Mouse (Mus musculus) heart, embryonic 15.5 days (tissue): ENCODE results near the gene Atxn7l3. TPM values are rescaled to one million over a fixed set of nuclear protein-coding genes. Genes with fewer than 3 reads are reported as not detected.

ENCODE experiments used
- ATAC-seq: fragments of 200-750 bp; cut with Nextera tagmentation; replicated peaks from 2 replicates; pipeline ENCODE4 v1.8.0; 2017; ENCODE audit warnings: low read depth, moderate TSS enrichment; ENCODE audit not compliant: insufficient number of reproducible peaks, insufficient read depth, low FRiP score
- H3K27ac ChIP-seq: fragments of 300-500 bp; sonication (generic); 2 replicates; pipeline ENCODE4 v1.5.1; 2015; ENCODE audit warnings: mild to moderate bottlenecking, inconsistent platforms
- H3K27me3 ChIP-seq: fragments of 300-500 bp; sonication (generic); 2 replicates; pipeline ENCODE4 v1.6.1; 2015; ENCODE audit warnings: inconsistent platforms
- H3K36me3 ChIP-seq: fragments of 300-500 bp; sonication (generic); 2 replicates; pipeline ENCODE4 v1.6.1; 2015; ENCODE audit warnings: mild to moderate bottlenecking, inconsistent platforms
- H3K4me1 ChIP-seq: fragments of 300-500 bp; sonication (generic); replicated peaks from 2 replicates; pipeline ENCODE4 v1.6.1; 2015; ENCODE audit warnings: inconsistent platforms
- H3K4me2 ChIP-seq: fragments of 300-500 bp; sonication (generic); 2 replicates; pipeline ENCODE4 v1.6.1; 2015; ENCODE audit warnings: inconsistent platforms, mild to moderate bottlenecking, moderate library complexity
- H3K4me3 ChIP-seq: fragments of 300-500 bp; sonication (generic); 2 replicates; pipeline ENCODE4 v1.5.1; 2015; ENCODE audit warnings: mild to moderate bottlenecking, inconsistent platforms
- H3K9ac ChIP-seq: fragments of 300-500 bp; sonication (generic); 2 replicates; pipeline ENCODE4 v1.6.1; 2015; ENCODE audit warnings: mild to moderate bottlenecking, inconsistent platforms
- H3K9me3 ChIP-seq: fragments of 300-500 bp; sonication (generic); replicated peaks from 2 replicates; pipeline ENCODE4 v1.6.1; 2016; ENCODE audit warnings: inconsistent platforms
- WGBS: fragments of 180-500 bp; shearing (Covaris S2); methylation state at CpG from one replicate; pipeline ENCODE4 v1.1.7; 2015; ENCODE audit warnings: mixed read lengths; 5-methylcytosine and 5-hydroxymethylcytosine counted together
- polyA plus RNA-seq: library from polyadenylated mRNA; unstranded; fragments of >200 nt; fragmentation: Nextera tagmentation; extraction: Ambion mirVana; gene quantifications from 2 replicates; pipeline ENCODE4 v1.2.1, GENCODE M21; 2015

Atxn7l3 gene
- polyA plus RNA-seq, 1 experiment from 2014 or later, result 6.8 TPM

DNA sequence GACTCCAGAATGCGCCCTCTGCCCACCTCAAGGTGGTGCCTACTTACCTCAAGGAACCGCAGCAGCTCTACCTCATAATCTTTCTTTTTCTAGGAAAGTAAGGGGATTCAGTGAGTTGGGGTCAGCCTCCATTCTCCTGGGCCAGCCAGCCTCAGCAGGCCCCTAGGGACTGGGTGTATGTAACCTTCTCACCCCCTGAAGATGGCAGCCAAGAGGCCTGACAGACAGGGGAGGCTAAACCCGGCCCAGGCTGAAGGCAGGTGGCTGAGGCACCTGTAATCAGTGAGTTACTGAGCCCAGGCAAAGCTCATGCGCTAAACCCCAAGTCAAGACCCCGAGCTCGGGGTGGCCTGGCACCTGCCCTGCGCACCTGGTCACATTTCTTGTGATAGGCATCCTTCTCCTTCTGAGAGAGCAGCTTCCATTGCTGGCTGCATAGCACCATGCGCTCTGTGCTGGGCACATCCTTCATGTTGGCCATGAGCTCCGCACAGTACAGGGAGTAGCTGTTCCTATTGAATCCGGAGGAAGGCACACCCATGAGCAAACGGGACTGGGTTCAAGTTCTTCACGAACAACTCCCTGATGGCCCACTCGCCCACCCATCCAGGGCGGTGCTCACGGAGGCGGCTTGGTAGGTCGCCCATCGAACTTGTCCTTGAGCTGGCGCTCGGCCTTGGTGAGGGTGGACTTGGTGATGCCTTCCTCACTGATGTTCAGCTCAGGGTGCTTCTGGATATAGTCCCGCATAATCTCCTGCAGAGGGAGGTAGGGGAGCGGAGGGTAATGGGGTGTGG, 13.6 kb upstream of the Atxn7l3 start:
- WGBS, result 82% methylated on average over 22 of the region's 22 CpGs
- no peaks in the 10 kb centered on the region for H3K27me3 ChIP-seq
- no peak for ATAC-seq
- H3K4me2 ChIP-seq, result peak overlapping the region; percentile 77
- H3K27ac ChIP-seq, result peak overlapping the region; percentile 74; the same call in 1 of the 2 replicates
- no peaks in the 10 kb centered on the region for H3K9me3 ChIP-seq
- peaks cover 27% of the 10 kb centered on the region for H3K4me1 ChIP-seq
- peak overlapping the region; percentile 51 for H3K4me3 ChIP-seq
- peaks cover 58% of the 10 kb centered on the region for H3K36me3 ChIP-seq
- 0 out of 2 replicates have a peak overlapping the region, but pooled peaks have one; percentile 55 for H3K9ac ChIP-seq

DNA sequence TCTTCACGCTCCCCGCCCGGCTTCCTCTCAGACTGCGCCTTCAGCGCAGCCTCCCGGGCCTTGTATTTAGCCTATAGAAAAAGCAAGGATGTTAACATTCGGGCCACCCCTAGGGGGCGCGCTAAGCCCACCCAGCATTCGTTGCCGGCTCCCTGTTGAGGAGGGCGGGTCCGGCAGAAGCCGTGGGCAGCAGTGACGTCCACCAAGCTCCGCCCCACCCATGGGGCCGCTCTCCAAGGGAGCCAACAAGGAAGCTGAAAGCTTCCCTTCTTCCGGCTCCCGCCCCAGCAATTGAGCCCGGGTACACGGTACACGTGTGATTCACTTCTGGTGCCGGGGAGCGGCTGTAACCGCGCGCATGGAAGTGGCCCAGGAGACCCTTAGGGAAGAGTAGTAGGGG, 12.5 kb upstream of the Atxn7l3 start:
- H3K36me3 ChIP-seq, result peaks cover 50% of the 10 kb centered on the region

GRCm38 (mm10) chr11:102308104-102308503, 11.7 kb upstream of the Atxn7l3 start:
- no peak overlapping the region for H3K4me2 ChIP-seq
- peaks cover 27% of the 10 kb centered on the region for H3K4me1 ChIP-seq
- H3K27ac ChIP-seq, result no peak overlapping the region
- ATAC-seq, result no peak
- WGBS, result 79% methylated on average over 9 of the region's 9 CpGs
- H3K36me3 ChIP-seq, result peaks cover 41% of the 10 kb centered on the region
- H3K9me3 ChIP-seq, result no peaks in the 10 kb centered on the region
- no peaks in the 10 kb centered on the region for H3K27me3 ChIP-seq
- H3K9ac ChIP-seq, result no peak overlapping the region
- H3K4me3 ChIP-seq, result no peak overlapping the region

More for the DNA sequence above, 12.5 kb upstream of the Atxn7l3 start:
- Histone ChIP-seq H3K4me3 (peak overlapping the region; percentile 51), H3K4me1 (peaks cover 27% of the 10 kb centered on the region), H3K27ac (peak overlapping the region; percentile 74), H3K9ac (peak overlapping the region; percentile 55), H3K4me2 (peak overlapping the region; percentile 77), H3K27me3 (no peaks in the 10 kb centered on the region), H3K9me3 (no peaks in the 10 kb centered on the region)
- ATAC-seq, result peak; percentile 94
- under 1% methylated on average over 27 of the region's 27 CpGs for WGBS

DNA sequence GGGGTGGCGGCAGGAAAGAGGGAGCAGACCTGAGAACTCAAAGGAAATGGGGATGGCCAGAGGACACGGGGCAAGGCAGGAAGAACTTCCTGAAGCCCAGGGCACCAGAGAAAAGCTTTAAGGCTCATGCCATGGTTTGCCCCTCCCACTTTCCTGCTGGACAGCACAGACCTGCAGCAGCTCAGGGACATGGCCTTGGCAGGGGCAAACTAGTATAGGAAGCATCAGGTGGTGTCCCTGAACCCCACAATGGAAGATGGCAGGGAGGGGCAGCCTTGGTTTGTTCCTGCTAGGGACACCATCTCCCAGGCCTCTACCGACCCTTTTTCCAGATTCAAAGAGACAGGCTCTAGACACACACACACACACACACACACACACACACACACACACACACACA, 8.9 kb upstream of the Atxn7l3 start:
- no peak overlapping the region for H3K9ac ChIP-seq
- H3K4me1 ChIP-seq, result peaks cover 17% of the 10 kb centered on the region
- H3K27me3 ChIP-seq, result no peaks in the 10 kb centered on the region
- peaks cover 26% of the 10 kb centered on the region for H3K36me3 ChIP-seq
- no peak overlapping the region for H3K4me2 ChIP-seq
- H3K4me3 ChIP-seq, result no peak overlapping the region
- WGBS, result 53% methylated on average over 2 of the region's 3 CpGs
- H3K27ac ChIP-seq, result no peak overlapping the region
- no peaks in the 10 kb centered on the region for H3K9me3 ChIP-seq
- no peak for ATAC-seq

- H3K27me3 ChIP-seq, result no peaks in the 10 kb centered on the region
- WGBS, result 34% methylated on average over 2 of the region's 2 CpGs
These were observed 7.7 kb upstream of the Atxn7l3 start for GRCm38 (mm10) chr11:102304141-102304540.

GRCm38 (mm10) chr11:102299839-102300238, 3.4 kb upstream of the Atxn7l3 start:
- no peaks in the 10 kb centered on the region for H3K27me3 ChIP-seq
- no peak overlapping the region for H3K4me3 ChIP-seq
- 17% methylated on average over 1 of the region's 1 CpGs for WGBS
- H3K36me3 ChIP-seq, result no peaks in the 10 kb centered on the region
- no peaks in the 10 kb centered on the region for H3K9me3 ChIP-seq
- no peak overlapping the region for H3K9ac ChIP-seq
- H3K4me1 ChIP-seq, result peaks cover 16% of the 10 kb centered on the region
- H3K27ac ChIP-seq, result no peak overlapping the region
- no peak overlapping the region for H3K4me2 ChIP-seq
- ATAC-seq, result no peak

More at GRCm38 (mm10) chr11:102304141-102304540, 7.7 kb upstream of the Atxn7l3 start:
- Histone ChIP-seq H3K27ac (no peak overlapping the region), H3K36me3 (peaks cover 23% of the 10 kb centered on the region), H3K4me2 (no peak overlapping the region), H3K9me3 (no peaks in the 10 kb centered on the region), H3K4me3 (no peak overlapping the region), H3K4me1 (peaks cover 5% of the 10 kb centered on the region), H3K9ac (no peak overlapping the region)
- no peak for ATAC-seq

DNA sequence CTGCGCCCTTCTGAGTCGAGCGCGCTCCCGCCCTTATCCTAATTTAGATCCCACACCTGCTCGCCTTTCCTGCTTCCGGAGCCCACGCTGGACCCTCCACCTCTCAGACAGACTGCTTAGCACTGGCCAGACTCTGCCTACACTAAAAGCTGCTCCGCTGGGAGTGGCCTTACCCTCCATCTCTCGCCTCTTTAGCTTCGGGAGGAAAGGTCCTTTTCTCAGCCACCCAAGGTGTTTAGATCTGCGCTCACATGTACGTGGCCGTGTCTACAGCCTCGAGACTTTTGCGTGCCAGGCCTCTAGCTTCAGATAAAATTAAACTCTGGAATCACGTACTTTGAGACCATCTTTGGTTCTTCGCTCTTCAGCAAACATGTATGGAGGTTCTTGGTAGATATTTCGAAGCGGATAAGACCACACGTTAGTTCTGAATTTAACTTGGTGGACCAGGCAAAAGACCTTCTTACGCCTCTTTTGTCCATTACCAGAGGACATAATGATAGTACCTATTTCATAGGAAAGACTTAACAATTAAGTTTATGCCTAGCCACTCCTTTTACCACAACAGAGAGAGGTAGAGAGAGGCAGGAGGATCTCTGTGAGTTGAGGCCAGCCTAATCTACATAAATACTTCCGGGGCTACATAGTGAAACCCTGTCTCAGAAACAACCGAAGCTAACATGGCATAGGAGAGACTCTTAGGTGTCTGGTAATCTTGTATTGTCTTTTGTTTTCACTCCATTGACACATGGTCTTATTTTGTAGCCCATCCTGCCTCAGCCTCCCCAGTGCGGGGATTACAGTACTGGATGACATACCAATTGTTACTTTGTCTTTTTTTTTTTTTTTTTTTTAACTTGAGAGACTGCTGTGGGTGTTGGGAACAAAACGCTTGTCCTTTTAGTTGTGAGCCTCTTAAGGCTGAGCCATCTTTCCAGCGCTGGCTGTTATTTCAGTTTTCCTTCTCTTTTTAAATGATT, 1.4 kb upstream of the Atxn7l3 start:
- H3K9ac ChIP-seq, result peak overlapping the region; percentile 67
- H3K27me3 ChIP-seq, result no peaks in the 10 kb centered on the region
- H3K4me1 ChIP-seq, result peaks cover 27% of the 10 kb centered on the region
- peaks cover 12% of the 10 kb centered on the region for H3K36me3 ChIP-seq
- no peaks in the 10 kb centered on the region for H3K9me3 ChIP-seq
- H3K4me3 ChIP-seq, result peak overlapping the region; percentile 95
- peak overlapping the region; percentile 100 for H3K27ac ChIP-seq
- 20% methylated on average over 27 of the region's 27 CpGs for WGBS
- peak overlapping the region; percentile 82 for H3K4me2 ChIP-seq
- 0 out of 2 replicates have a peak, but pooled peaks have one; percentile 1 for ATAC-seq

DNA sequence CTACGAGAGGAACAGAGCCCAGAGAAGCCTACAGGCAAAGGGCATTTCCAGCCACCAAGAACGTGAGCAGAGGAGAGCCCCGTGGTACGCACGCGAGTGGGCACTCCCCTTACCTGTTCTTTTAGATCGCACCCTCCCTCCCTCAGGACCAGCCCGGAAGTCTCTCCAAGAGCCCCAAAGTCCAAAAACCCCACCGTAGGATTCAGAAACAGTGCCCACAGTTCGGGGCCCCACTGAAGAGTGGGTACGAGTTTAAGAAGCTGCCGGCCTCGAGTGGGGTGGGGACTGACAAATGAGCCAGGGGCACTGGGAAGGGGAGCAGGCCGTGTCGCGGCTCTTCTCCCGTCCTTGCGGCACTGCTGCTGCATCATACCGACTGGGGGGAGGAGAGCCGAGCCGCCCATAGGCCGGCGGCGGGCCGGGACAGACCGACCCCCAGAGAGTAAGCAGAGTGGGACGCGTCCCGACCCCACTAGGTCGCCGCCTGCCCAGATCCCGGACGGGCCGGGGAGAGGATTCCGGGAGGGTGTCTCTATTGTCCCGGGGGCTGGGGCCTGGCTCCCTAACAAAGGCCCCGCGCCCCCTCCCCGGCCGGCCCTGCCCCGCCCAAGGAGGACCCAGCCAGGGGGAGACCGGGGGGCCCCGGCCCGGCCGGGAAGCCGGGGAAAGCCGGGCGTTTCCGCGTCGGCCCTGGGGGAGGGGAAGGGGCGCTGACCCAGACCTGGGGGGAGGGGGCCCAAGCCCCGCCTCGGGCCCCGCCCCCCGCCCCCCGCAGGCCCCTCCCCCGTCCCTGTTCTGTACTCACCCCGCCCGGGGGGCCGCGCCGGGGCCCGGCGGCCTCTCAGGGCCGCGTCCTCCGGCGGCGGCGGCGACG, 596 bp downstream of the Atxn7l3 start:
- Histone ChIP-seq H3K27me3 (no peaks in the 10 kb centered on the region), H3K36me3 (peaks cover 32% of the 10 kb centered on the region), H3K9ac (peak overlapping the region; percentile 92), H3K4me1 (peaks cover 27% of the 10 kb centered on the region), H3K4me2 (peak overlapping the region; percentile 86), H3K9me3 (no peaks in the 10 kb centered on the region), H3K4me3 (peak overlapping the region; percentile 95), H3K27ac (peak overlapping the region; percentile 100)
- under 1% methylated on average over 47 of the region's 73 CpGs for WGBS
- peak; percentile 47 for ATAC-seq

DNA sequence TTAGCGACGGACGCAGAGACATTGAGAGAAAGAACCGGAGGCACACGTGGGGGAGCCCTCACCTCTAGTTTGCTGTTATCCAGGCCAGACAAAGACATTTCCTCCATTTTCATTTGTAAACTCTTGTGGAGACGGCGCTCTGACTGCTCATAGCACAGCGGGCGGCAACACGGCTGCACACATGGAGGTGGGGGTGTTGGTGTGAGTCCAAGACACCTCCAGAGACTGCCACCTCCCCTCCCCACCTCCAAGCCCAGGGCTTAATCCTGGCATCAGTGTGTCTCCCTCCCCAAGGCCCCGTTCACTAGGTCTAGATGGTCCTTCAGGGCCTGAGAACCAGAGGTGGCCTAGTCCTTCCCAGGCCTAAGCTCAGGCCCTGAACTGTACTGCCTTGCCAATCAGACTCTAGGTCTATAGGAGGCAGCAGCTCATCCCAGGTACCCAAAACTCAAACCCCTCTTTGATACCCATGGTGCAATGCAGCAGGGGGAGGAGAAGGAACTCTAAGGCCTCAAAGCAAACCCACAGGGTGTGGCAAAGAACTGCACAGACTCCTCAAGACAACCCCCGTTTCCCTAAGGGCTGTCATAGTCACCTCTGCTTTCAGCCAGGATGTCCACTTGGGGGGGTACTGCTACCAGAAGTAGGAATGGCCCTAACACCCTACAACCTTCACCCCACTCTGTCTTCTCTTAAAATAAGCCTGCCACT, 1.4 kb downstream of the Atxn7l3 start:
- Histone ChIP-seq H3K4me1 (peaks cover 27% of the 10 kb centered on the region), H3K9me3 (no peaks in the 10 kb centered on the region), H3K4me3 (peak overlapping the region; percentile 95), H3K36me3 (peaks cover 40% of the 10 kb centered on the region), H3K9ac (peak overlapping the region; percentile 92), H3K27me3 (no peaks in the 10 kb centered on the region), H3K4me2 (peak overlapping the region; percentile 86), H3K27ac (peak overlapping the region; percentile 100)
- 61% methylated on average over 12 of the region's 12 CpGs for WGBS
- ATAC-seq, result no peak

- Histone ChIP-seq H3K36me3 (peaks cover 41% of the 10 kb centered on the region), H3K9me3 (no peaks in the 10 kb centered on the region), H3K4me1 (peaks cover 27% of the 10 kb centered on the region), H3K4me2 (peak overlapping the region; percentile 86), H3K4me3 (peak overlapping the region; percentile 95; the same call in 1 of the 2 replicates), H3K9ac (no peak overlapping the region), H3K27ac (0 out of 2 replicates have a peak overlapping the region, but pooled peaks have one; percentile 100), H3K27me3 (no peaks in the 10 kb centered on the region)
- ATAC-seq, result no peak
- 73% methylated on average over 5 of the region's 5 CpGs for WGBS
These were observed 2.0 kb downstream of the Atxn7l3 start for GRCm38 (mm10) chr11:102294416-102294815.
